Mouse (Mus musculus): ENCODE measurements around the gene Tenm2.

- TF ChIP-seq POLR2A (IDR thresholded peaks at IDR 0.05; ENCODE audit: insufficient read depth, low read depth, low read length) (no peak), CTCF (IDR thresholded peaks at IDR 0.05) (no peak), EP300 (IDR thresholded peaks at IDR 0.05; ENCODE audit: insufficient read depth, low read depth, low read length) (no peak)
Observed at GRCm38 (mm10) chr11:36557316-36557715, 678.4 kb downstream of the Tenm2 start.
